Mouse (Mus musculus): Measurements from ENCODE around the gene Nek10. TPM values are rescaled to one million over a fixed set of nuclear protein-coding genes. Genes with fewer than 3 reads are reported as not detected.
"Not testable (repeated sequence)": the region's sequence is repeated elsewhere in the genome, so short reads cannot be mapped to it uniquely, and the experiment has no call there.

The Nek10 gene
- total RNA-seq, 1 experiment, result 0.67 TPM

GRCm38 (mm10) chr14:15014799-15015198, 211.6 kb downstream of the Nek10 start:
- H3K4me3 ChIP-seq (ENCODE audit: insufficient read depth in 1 of 2, low read depth in 1 of 2, low read length in 2 of 2, poor library complexity in 1 of 2, severe bottlenecking in 1 of 2), result no peak overlapping the region
- no peaks in the 10 kb centered on the region for H3K9me3 ChIP-seq (ENCODE audit: control insufficient read depth, insufficient read depth, low read depth, low read length)
- no peak for DNase-seq (ENCODE audit: low read depth, low spot score)
- TF ChIP-seq HCFC1 (IDR thresholded peaks at IDR 0.05; ENCODE audit: borderline replicate concordance, insufficient read depth, low read length) (no peak), ZNF384 (IDR thresholded peaks at IDR 0.05; ENCODE audit: low read depth, low read length) (no peak)
- no peaks in the 10 kb centered on the region for H3K4me1 ChIP-seq (ENCODE audit: control insufficient read depth in 2 of 2, insufficient read depth in 2 of 2, low read length in 2 of 2, poor library complexity in 1 of 2)
- no peaks in the 10 kb centered on the region for H3K36me3 ChIP-seq (ENCODE audit: control insufficient read depth, insufficient read depth, low read length, poor library complexity, severe bottlenecking)
- in situ Hi-C loops (cut with MboI; ENCODE audit: low sequenced_read_pairs in 2 of 2, unreplicated experiment in 2 of 2), result no loop called here
- H3K27ac ChIP-seq (ENCODE audit: insufficient read depth, low read depth, low read length, poor library complexity, severe bottlenecking), result no peak overlapping the region
- H3K9ac ChIP-seq (ENCODE audit: insufficient read depth, low read depth, low read length, poor library complexity, severe bottlenecking), result no peak overlapping the region

DNA sequence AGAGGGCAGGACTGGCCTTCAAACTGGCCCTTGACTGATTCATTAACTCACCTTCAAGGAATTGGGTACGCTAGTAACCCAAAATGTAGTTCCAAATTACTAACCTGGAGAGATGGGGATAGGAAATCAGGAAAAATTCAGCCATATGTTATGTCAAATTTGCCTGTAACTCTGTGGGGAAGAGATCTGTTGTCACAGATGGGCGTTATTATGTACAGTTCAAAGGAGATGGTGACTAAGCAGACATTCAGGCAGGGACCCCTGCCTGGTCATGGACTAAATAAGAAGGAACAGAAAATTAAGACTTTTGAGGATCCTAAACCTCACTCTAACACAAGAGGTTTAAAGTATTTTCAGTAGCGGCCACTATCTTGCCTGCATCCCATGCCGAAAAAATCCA, 227.4 kb downstream of the Nek10 start:
- H3K27ac ChIP-seq (ENCODE audit: insufficient read depth, low read depth, low read length, poor library complexity, severe bottlenecking); in situ Hi-C loops (cut with MboI; ENCODE audit: low sequenced_read_pairs in 2 of 2, unreplicated experiment in 2 of 2); DNase-seq (ENCODE audit: low read depth, low spot score); H3K9me3 ChIP-seq (ENCODE audit: control insufficient read depth, insufficient read depth, low read depth, low read length); H3K4me1 ChIP-seq (ENCODE audit: control insufficient read depth in 2 of 2, insufficient read depth in 2 of 2, low read length in 2 of 2, poor library complexity in 1 of 2); H3K36me3 ChIP-seq (ENCODE audit: control insufficient read depth, insufficient read depth, low read length, poor library complexity, severe bottlenecking); H3K9ac ChIP-seq (ENCODE audit: insufficient read depth, low read depth, low read length, poor library complexity, severe bottlenecking); H3K4me3 ChIP-seq (ENCODE audit: insufficient read depth in 1 of 2, low read depth in 1 of 2, low read length in 2 of 2, poor library complexity in 1 of 2, severe bottlenecking in 1 of 2): not testable (repeated sequence)

GRCm38 (mm10) chr14:15034638-15035037, 231.4 kb downstream of the Nek10 start:
- H3K9ac ChIP-seq (ENCODE audit: insufficient read depth, low read depth, low read length, poor library complexity, severe bottlenecking); H3K4me3 ChIP-seq (ENCODE audit: insufficient read depth in 1 of 2, low read depth in 1 of 2, low read length in 2 of 2, poor library complexity in 1 of 2, severe bottlenecking in 1 of 2); in situ Hi-C loops (cut with MboI; ENCODE audit: low sequenced_read_pairs in 2 of 2, unreplicated experiment in 2 of 2); H3K36me3 ChIP-seq (ENCODE audit: control insufficient read depth, insufficient read depth, low read length, poor library complexity, severe bottlenecking); H3K9me3 ChIP-seq (ENCODE audit: control insufficient read depth, insufficient read depth, low read depth, low read length); H3K4me1 ChIP-seq (ENCODE audit: control insufficient read depth in 2 of 2, insufficient read depth in 2 of 2, low read length in 2 of 2, poor library complexity in 1 of 2); H3K27ac ChIP-seq (ENCODE audit: insufficient read depth, low read depth, low read length, poor library complexity, severe bottlenecking); DNase-seq (ENCODE audit: low read depth, low spot score): not testable (repeated sequence)

GRCm38 (mm10) chr14:15048186-15048585, 245.0 kb downstream of the Nek10 start:
- Histone ChIP-seq H3K27ac (ENCODE audit: insufficient read depth, low read depth, low read length, poor library complexity, severe bottlenecking) (no peak overlapping the region), H3K4me3 (ENCODE audit: insufficient read depth in 1 of 2, low read depth in 1 of 2, low read length in 2 of 2, poor library complexity in 1 of 2, severe bottlenecking in 1 of 2) (no peak overlapping the region), H3K36me3 (ENCODE audit: control insufficient read depth, insufficient read depth, low read length, poor library complexity, severe bottlenecking) (no peaks in the 10 kb centered on the region), H3K9me3 (ENCODE audit: control insufficient read depth, insufficient read depth, low read depth, low read length) (no peaks in the 10 kb centered on the region), H3K9ac (ENCODE audit: insufficient read depth, low read depth, low read length, poor library complexity, severe bottlenecking) (no peak overlapping the region), H3K4me1 (ENCODE audit: control insufficient read depth in 2 of 2, insufficient read depth in 2 of 2, low read length in 2 of 2, poor library complexity in 1 of 2) (no peaks in the 10 kb centered on the region)
- DNase-seq (ENCODE audit: low read depth, low spot score), result no peak
- in situ Hi-C loops (cut with MboI; ENCODE audit: low sequenced_read_pairs in 2 of 2, unreplicated experiment in 2 of 2), result no loop called here
- TF ChIP-seq HCFC1 (IDR thresholded peaks at IDR 0.05; ENCODE audit: borderline replicate concordance, insufficient read depth, low read length) (no peak), CHD2 (IDR thresholded peaks at IDR 0.05; ENCODE audit: low read depth, low read length) (no peak), ZC3H11A (IDR thresholded peaks at IDR 0.05; ENCODE audit: borderline replicate concordance, low read depth, low read length) (no peak), MAFK (IDR thresholded peaks at IDR 0.05; ENCODE audit: insufficient read depth, low read depth, low read length) (no peak), ZNF384 (IDR thresholded peaks at IDR 0.05; ENCODE audit: low read depth, low read length) (no peak)

DNA sequence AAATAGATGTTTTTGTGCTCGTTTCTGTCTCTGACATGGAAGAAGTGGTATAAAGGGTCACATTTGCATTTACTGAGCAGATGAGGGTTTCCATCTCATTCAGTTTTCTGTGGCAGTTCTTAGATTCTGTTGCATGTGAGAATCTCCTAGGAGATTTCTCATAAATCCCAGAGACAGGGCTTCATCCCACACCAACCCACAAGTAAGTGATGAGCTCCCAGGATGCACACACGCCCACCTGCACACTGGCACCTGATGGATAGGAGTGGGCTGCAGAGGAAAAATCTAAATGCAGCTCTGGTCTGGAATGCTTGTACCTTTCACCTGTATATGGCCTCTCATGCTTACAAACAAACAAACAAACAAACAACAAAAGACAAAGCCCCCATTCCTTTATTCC, 258.3 kb downstream of the Nek10 start:
- Histone ChIP-seq H3K36me3 (ENCODE audit: control insufficient read depth, insufficient read depth, low read length, poor library complexity, severe bottlenecking) (no peaks in the 10 kb centered on the region), H3K4me3 (ENCODE audit: insufficient read depth in 1 of 2, low read depth in 1 of 2, low read length in 2 of 2, poor library complexity in 1 of 2, severe bottlenecking in 1 of 2) (no peak overlapping the region), H3K9ac (ENCODE audit: insufficient read depth, low read depth, low read length, poor library complexity, severe bottlenecking) (no peak overlapping the region), H3K27ac (ENCODE audit: insufficient read depth, low read depth, low read length, poor library complexity, severe bottlenecking) (no peak overlapping the region), H3K4me1 (ENCODE audit: control insufficient read depth in 2 of 2, insufficient read depth in 2 of 2, low read length in 2 of 2, poor library complexity in 1 of 2) (no peaks in the 10 kb centered on the region), H3K9me3 (ENCODE audit: control insufficient read depth, insufficient read depth, low read depth, low read length) (no peaks in the 10 kb centered on the region)
- TF ChIP-seq ZNF384 (IDR thresholded peaks at IDR 0.05; ENCODE audit: low read depth, low read length), result no peak
- TF ChIP-seq HCFC1 (IDR thresholded peaks at IDR 0.05; ENCODE audit: borderline replicate concordance, insufficient read depth, low read length), result no peak
- no peak for TF ChIP-seq CHD2 (IDR thresholded peaks at IDR 0.05; ENCODE audit: low read depth, low read length)
- no peak for TF ChIP-seq MAFK (IDR thresholded peaks at IDR 0.05; ENCODE audit: insufficient read depth, low read depth, low read length)
- no peak for TF ChIP-seq ZC3H11A (IDR thresholded peaks at IDR 0.05; ENCODE audit: borderline replicate concordance, low read depth, low read length)
- in situ Hi-C loops (cut with MboI; ENCODE audit: low sequenced_read_pairs in 2 of 2, unreplicated experiment in 2 of 2), result no loop called here
- no peak for DNase-seq (ENCODE audit: low read depth, low spot score)

Other genes starting within 250 kb of the Nek10 start
- 55.5 and 60.4 TPM in 2 replicates for gene Slc4a7, start 101.1 kb upstream of the Nek10 start, total RNA-seq (2012; rRNA removed)